In the genomic region with DNA sequence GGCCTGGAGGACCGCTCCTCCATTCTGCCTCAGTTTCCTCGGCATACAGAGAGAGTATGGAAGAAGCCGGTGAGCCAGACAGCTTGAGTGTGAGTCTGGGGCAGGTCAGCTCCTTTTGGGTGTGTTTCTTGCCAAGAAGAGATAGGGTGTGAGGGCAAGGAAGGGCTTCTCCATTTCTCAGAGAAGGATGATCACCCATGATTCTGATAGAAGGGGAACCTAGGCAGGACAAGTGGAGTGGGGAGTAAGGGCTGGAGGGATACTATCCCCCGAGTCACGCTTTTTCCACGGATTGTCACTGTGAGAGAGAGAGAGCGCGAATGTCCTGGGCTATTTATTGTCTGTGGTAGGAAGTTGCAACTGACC, we compare ENCODE assay signal across 9 mouse cellular contexts. TPM values are rescaled to one million over a fixed set of nuclear protein-coding genes. Genes with fewer than 3 reads are reported as not detected.
A peak's percentile ranks its signal among the peaks of the same experiment; 100 is the strongest.
DNase-seq lines count a peak whose midpoint lies in the region; ATAC-seq and TF ChIP-seq lines count a peak whose summit lies in the region.
"Had no signal": no experiment of that assay in that cellular context is flagged by ENCODE, and none has a peak within 500 bp of the region (broad histone marks: within the 10 kb centered on the region; RNA-seq: fewer than 3 reads in every experiment).

No protein-coding gene starts in this region.

- no peaks in the 10 kb centered on the region for H3K36me3 ChIP-seq in heart, postnatal 0 days (replicated peaks; ENCODE audit: control insufficient read depth, insufficient read depth, low read length)
- no peaks in the 10 kb centered on the region for H3K36me3 ChIP-seq in embryonic facial prominence, embryonic 11.5 days (replicated peaks; ENCODE audit: control insufficient read depth, insufficient read depth, low read depth, low read length)
- H3K36me3 ChIP-seq in hindbrain, embryonic 15.5 days, result no peaks in the 10 kb centered on the region
- H3K36me3 ChIP-seq in midbrain, embryonic 13.5 days, result no peaks in the 10 kb centered on the region

- H3K4me3 ChIP-seq in heart, postnatal 0 days (ENCODE audit: low read depth, low read length), result peak overlapping the region; percentile 56
- peak overlapping the region; percentile 48 for H3K4me3 ChIP-seq in embryonic facial prominence, embryonic 11.5 days (ENCODE audit: low read depth, low read length)
- H3K4me3 ChIP-seq in hindbrain, embryonic 15.5 days, result peak overlapping the region; percentile 49
- peak overlapping the region; percentile 52 for H3K4me3 ChIP-seq in midbrain, embryonic 13.5 days (replicated peaks)

- no peaks in the 10 kb centered on the region for H3K9me3 ChIP-seq in heart, postnatal 0 days (replicated peaks; ENCODE audit: control insufficient read depth, low read length)
- H3K9me3 ChIP-seq in embryonic facial prominence, embryonic 11.5 days (replicated peaks; ENCODE audit: control insufficient read depth, low read length), result no peaks in the 10 kb centered on the region
- H3K9me3 ChIP-seq in hindbrain, embryonic 15.5 days, result no peaks in the 10 kb centered on the region
- H3K9me3 ChIP-seq in midbrain, embryonic 13.5 days, result no peaks in the 10 kb centered on the region

- WGBS in heart, postnatal 0 days, result 13% methylated on average over 8 of the region's 8 CpGs
- WGBS in embryonic facial prominence, embryonic 11.5 days, result 14% methylated on average over 8 of the region's 8 CpGs
- 13% methylated on average over 8 of the region's 8 CpGs for WGBS in hindbrain, embryonic 15.5 days
- 13% methylated on average over 8 of the region's 8 CpGs for WGBS in midbrain, embryonic 13.5 days

- H3K4me2 ChIP-seq in heart, postnatal 0 days (ENCODE audit: low read depth, low read length), result peak overlapping the region; percentile 93
- peak overlapping the region; percentile 92 for H3K4me2 ChIP-seq in embryonic facial prominence, embryonic 11.5 days (ENCODE audit: low read depth, low read length)
- H3K4me2 ChIP-seq in hindbrain, embryonic 15.5 days, result peak overlapping the region; percentile 97
- peak overlapping the region; percentile 91 for H3K4me2 ChIP-seq in midbrain, embryonic 13.5 days (replicated peaks)

- TF ChIP-seq EP300 in heart, postnatal 0 days (IDR thresholded peaks at IDR 0.05; ENCODE audit: low read depth), result no peak

- H3K27me3 ChIP-seq in heart, postnatal 0 days (ENCODE audit: control insufficient read depth, insufficient read depth, low read length), result peaks cover 54% of the 10 kb centered on the region
- H3K27me3 ChIP-seq in embryonic facial prominence, embryonic 11.5 days (ENCODE audit: control insufficient read depth, insufficient read depth, low read length), result peaks cover 35% of the 10 kb centered on the region
- peaks cover 63% of the 10 kb centered on the region for H3K27me3 ChIP-seq in hindbrain, embryonic 15.5 days
- peaks cover 70% of the 10 kb centered on the region for H3K27me3 ChIP-seq in midbrain, embryonic 13.5 days

- H3K27ac ChIP-seq in heart, postnatal 0 days (ENCODE audit: low read depth), result no peak overlapping the region
- H3K27ac ChIP-seq in embryonic facial prominence, embryonic 11.5 days (replicated peaks; ENCODE audit: low read depth, low read length), result no peak overlapping the region
- no peak overlapping the region for H3K27ac ChIP-seq in hindbrain, embryonic 15.5 days (replicated peaks)
- no peak overlapping the region for H3K27ac ChIP-seq in midbrain, embryonic 13.5 days

- no peak for DNase-seq in heart, postnatal 0 days (ENCODE audit: low spot score)
- no peak for DNase-seq in heart, adult 9 months (ENCODE audit: low spot score in 2 of 2)
- DNase-seq in embryonic facial prominence, embryonic 11.5 days (ENCODE audit: low spot score), result no peak
- DNase-seq in thymus, postnatal 0 days (ENCODE audit: low spot score), result no peak
- no peak for DNase-seq in right cerebral cortex, postnatal 10 days (ENCODE audit: low spot score in 2 of 2)
- no peak for DNase-seq in right cerebral cortex, adult 18-20 months

- no peak for TF ChIP-seq CTCF in heart, postnatal 0 days (IDR thresholded peaks at IDR 0.05; ENCODE audit: low read depth)

- H3K4me1 ChIP-seq in heart, postnatal 0 days (ENCODE audit: control insufficient read depth, insufficient read depth), result peaks cover 9% of the 10 kb centered on the region; the same call in 1 of the 2 replicates
- H3K4me1 ChIP-seq in embryonic facial prominence, embryonic 11.5 days (ENCODE audit: control insufficient read depth, insufficient read depth, low read length), result no peaks in the 10 kb centered on the region; the same call in none of the 2 replicates
- H3K4me1 ChIP-seq in hindbrain, embryonic 15.5 days (replicated peaks), result peaks cover 20% of the 10 kb centered on the region
- H3K4me1 ChIP-seq in midbrain, embryonic 13.5 days (replicated peaks), result peaks cover 20% of the 10 kb centered on the region

- ATAC-seq in heart, postnatal 0 days (ENCODE audit: insufficient read depth, low read depth), result 0 out of 2 replicates have a peak, but pooled peaks have one; percentile 6
- no peak for ATAC-seq in embryonic facial prominence, embryonic 11.5 days (replicated peaks; ENCODE audit: insufficient number of reproducible peaks, low FRiP score, low TSS enrichment, low read depth)
- ATAC-seq in hindbrain, embryonic 15.5 days (ENCODE audit: low FRiP score, low read depth), result no peak
- no peak; the same call in 1 of the 2 replicates for ATAC-seq in midbrain, embryonic 13.5 days

- H3K9ac ChIP-seq in heart, postnatal 0 days (replicated peaks; ENCODE audit: low read depth, low read length), result 0 out of 2 replicates have a peak overlapping the region, but pooled peaks have one; percentile 12
- H3K9ac ChIP-seq in embryonic facial prominence, embryonic 11.5 days (replicated peaks; ENCODE audit: low read length), result no peak overlapping the region
- peak overlapping the region; percentile 43 for H3K9ac ChIP-seq in hindbrain, embryonic 15.5 days
- H3K9ac ChIP-seq in midbrain, embryonic 13.5 days (replicated peaks), result peak overlapping the region; percentile 68; the same call in 1 of the 2 replicates

RNA-seq across cellular contexts. Expression of a gene that starts 7.0 kb away (rescaled TPM):
- 0.99 and 2.3 TPM in 2 replicates for total RNA-seq in heart, postnatal 0 days (2014; rRNA removed; ENCODE audit: low replicate concordance)
- polyA plus RNA-seq in heart, postnatal 0 days (2015; fragmentation: Nextera tagmentation; extraction: Ambion mirVana), result 3.0 and 3.6 TPM in 2 replicates
- 0.64 and 1.5 TPM in 2 replicates for polyA plus RNA-seq in embryonic facial prominence, embryonic 11.5 days (2014; fragmentation: Nextera tagmentation; extraction: Ambion mirVana)
- polyA plus RNA-seq in hindbrain, embryonic 15.5 days (2015; fragmentation: Nextera tagmentation; extraction: Ambion mirVana), result 2.7 and 4.0 TPM in 2 replicates
- polyA plus RNA-seq in midbrain, embryonic 13.5 days (2015; fragmentation: Nextera tagmentation; extraction: Ambion mirVana), result 1.7 and 2.2 TPM in 2 replicates
- polyA plus RNA-seq in thymus, postnatal 0 days (2015; fragmentation: Nextera tagmentation; extraction: Ambion mirVana), result 1.6 and 2.2 TPM in 2 replicates

RNA-seq across cellular contexts. Expression of a gene that starts 7.1 kb away (rescaled TPM):
- 28.9 and 45.5 TPM in 2 replicates for total RNA-seq in heart, postnatal 0 days (2014; rRNA removed; ENCODE audit: low replicate concordance)
- 66.3 and 66.6 TPM in 2 replicates for polyA plus RNA-seq in heart, postnatal 0 days (2015; fragmentation: Nextera tagmentation; extraction: Ambion mirVana)
- polyA plus RNA-seq in embryonic facial prominence, embryonic 11.5 days (2014; fragmentation: Nextera tagmentation; extraction: Ambion mirVana), result 133 and 163 TPM in 2 replicates
- polyA plus RNA-seq in hindbrain, embryonic 15.5 days (2015; fragmentation: Nextera tagmentation; extraction: Ambion mirVana), result 103 and 107 TPM in 2 replicates
- 107 and 117 TPM in 2 replicates for polyA plus RNA-seq in midbrain, embryonic 13.5 days (2015; fragmentation: Nextera tagmentation; extraction: Ambion mirVana)
- polyA plus RNA-seq in thymus, postnatal 0 days (2015; fragmentation: Nextera tagmentation; extraction: Ambion mirVana), result 62.8 and 68.9 TPM in 2 replicates

RNA-seq across cellular contexts. Expression of a gene that starts 31.8 kb away (rescaled TPM):
- total RNA-seq in heart, postnatal 0 days (2014; rRNA removed; ENCODE audit: low replicate concordance), result 0.15 TPM in 1 of 2 replicates, not detected in the other
- polyA plus RNA-seq in heart, postnatal 0 days (2015; fragmentation: Nextera tagmentation; extraction: Ambion mirVana), result 0.05 and 0.07 TPM in 2 replicates
- 0.35 and 0.39 TPM in 2 replicates for polyA plus RNA-seq in embryonic facial prominence, embryonic 11.5 days (2014; fragmentation: Nextera tagmentation; extraction: Ambion mirVana)
- 0.62 and 0.65 TPM in 2 replicates for polyA plus RNA-seq in hindbrain, embryonic 15.5 days (2015; fragmentation: Nextera tagmentation; extraction: Ambion mirVana)
- polyA plus RNA-seq in midbrain, embryonic 13.5 days (2015; fragmentation: Nextera tagmentation; extraction: Ambion mirVana), result 0.18 and 0.27 TPM in 2 replicates
- polyA plus RNA-seq in thymus, postnatal 0 days (2015; fragmentation: Nextera tagmentation; extraction: Ambion mirVana), result 0.14 and 0.27 TPM in 2 replicates
- total RNA-seq: MEL had no signal

RNA-seq across cellular contexts. Expression of a gene that starts 49.8 kb away (rescaled TPM):
- 4.0 and 4.2 TPM in 2 replicates for total RNA-seq in heart, postnatal 0 days (2014; rRNA removed; ENCODE audit: low replicate concordance)
- 5.7 and 6.1 TPM in 2 replicates for polyA plus RNA-seq in heart, postnatal 0 days (2015; fragmentation: Nextera tagmentation; extraction: Ambion mirVana)
- 14.1 and 15.6 TPM in 2 replicates for polyA plus RNA-seq in embryonic facial prominence, embryonic 11.5 days (2014; fragmentation: Nextera tagmentation; extraction: Ambion mirVana)
- 17.9 and 20.6 TPM in 2 replicates for polyA plus RNA-seq in hindbrain, embryonic 15.5 days (2015; fragmentation: Nextera tagmentation; extraction: Ambion mirVana)
- polyA plus RNA-seq in midbrain, embryonic 13.5 days (2015; fragmentation: Nextera tagmentation; extraction: Ambion mirVana), result 17.4 and 19.8 TPM in 2 replicates
- polyA plus RNA-seq in thymus, postnatal 0 days (2015; fragmentation: Nextera tagmentation; extraction: Ambion mirVana), result 11.7 and 12.3 TPM in 2 replicates
